Mouse (Mus musculus): Measurements from ENCODE around the gene Rnf166. TPM values are rescaled to one million over a fixed set of nuclear protein-coding genes. Genes with fewer than 3 reads are reported as not detected.

Rnf166 gene
- polyA plus RNA-seq, 1 experiment: 17.1 TPM

DNA sequence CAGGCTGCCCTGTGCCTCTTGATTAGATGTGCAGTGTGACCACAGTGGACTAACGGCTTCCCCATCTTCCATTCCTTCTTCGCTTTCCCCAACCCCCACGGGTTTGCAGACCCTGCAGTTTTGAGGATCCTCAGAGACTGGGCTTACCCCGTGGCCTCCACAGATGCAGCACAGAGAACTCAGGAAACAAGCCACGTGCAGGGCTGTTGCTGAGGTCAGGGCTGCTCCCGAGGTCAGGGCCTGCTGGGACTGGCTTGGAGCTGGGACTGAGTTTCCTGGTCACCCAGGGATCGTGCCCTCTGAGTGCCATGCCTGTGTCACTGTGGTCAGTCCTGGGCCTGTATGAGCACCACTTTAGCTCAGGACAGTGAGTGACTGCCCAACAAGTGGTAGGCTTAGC, 10.9 kb downstream of the Rnf166 start:
- Histone ChIP-seq H3K4me3 (ENCODE audit: low read depth, low read length) (no peak overlapping the region), H3K9ac (ENCODE audit: low read depth, poor library complexity, severe bottlenecking) (no peak overlapping the region), H3K9me3 (replicated peaks; ENCODE audit: control insufficient read depth, insufficient read depth, low read length, poor library complexity, severe bottlenecking) (no peaks in the 10 kb centered on the region), H3K27ac (ENCODE audit: insufficient read depth, low read length) (no peak overlapping the region), H3K27me3 (ENCODE audit: control insufficient read depth, insufficient read depth, low read length, poor library complexity, severe bottlenecking) (no peaks in the 10 kb centered on the region), H3K36me3 (ENCODE audit: control insufficient read depth, insufficient read depth, low read length, poor library complexity, severe bottlenecking) (no peaks in the 10 kb centered on the region), H3K4me1 (ENCODE audit: control insufficient read depth, insufficient read depth, low read length) (peaks cover 6% of the 10 kb centered on the region)
- TF ChIP-seq EP300 (IDR thresholded peaks at IDR 0.05; ENCODE audit: insufficient read depth, low read depth, low read length): no peak
- no peak for TF ChIP-seq POLR2A (IDR thresholded peaks at IDR 0.05; ENCODE audit: insufficient read depth, low read length)
- TF ChIP-seq CTCF (IDR thresholded peaks at IDR 0.05; ENCODE audit: low read depth, low read length): no peak

DNA sequence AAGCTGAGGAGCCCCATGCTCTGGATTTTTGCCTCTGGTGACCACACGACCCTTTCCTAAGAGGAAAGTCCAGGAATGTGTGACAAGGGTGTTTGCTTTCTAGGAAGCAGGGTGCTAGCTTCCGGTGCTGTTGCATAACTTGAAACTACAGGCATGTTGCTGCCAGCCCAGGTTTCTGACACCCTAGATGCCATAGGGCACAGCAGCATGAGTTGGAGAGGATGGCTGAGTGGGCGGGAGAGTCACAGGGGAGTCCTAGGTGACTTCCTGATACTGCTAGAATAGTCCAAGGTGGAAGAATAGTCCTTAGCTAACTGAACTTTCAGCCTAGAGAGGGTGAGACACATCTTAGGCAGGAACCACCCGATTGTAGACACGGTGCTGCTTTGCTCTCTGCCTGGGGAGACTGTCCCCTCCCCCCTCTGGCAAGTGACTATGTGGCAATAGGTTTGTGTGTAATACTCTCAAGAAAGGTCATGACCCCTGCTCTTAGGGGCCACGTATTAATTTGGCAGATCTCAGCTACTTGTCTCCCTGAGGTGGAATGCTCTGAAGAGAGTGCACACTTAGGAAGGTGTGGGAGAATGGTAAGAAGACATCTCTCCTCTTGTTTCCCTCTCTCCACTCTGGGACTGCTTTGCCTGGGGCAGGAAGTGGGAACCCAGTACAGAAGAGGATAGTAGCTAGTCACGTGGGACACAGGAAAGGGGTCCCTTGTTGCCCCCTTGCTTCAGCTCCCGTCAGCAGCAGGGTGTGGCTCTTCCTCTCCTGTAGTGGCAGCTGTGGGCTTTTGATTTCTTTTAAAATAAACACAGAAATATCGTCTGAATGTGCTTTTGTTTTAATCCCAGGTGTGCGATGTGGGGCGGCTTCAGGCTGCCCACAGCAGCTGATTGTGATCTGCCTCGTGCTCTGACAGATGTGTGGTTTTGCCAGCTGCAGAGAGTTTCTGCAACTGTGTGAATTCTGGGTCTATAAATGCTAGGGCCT, 11.9 kb downstream of the Rnf166 start:
- no peak for TF ChIP-seq CTCF (IDR thresholded peaks at IDR 0.05; ENCODE audit: low read depth, low read length)
- no peak for TF ChIP-seq EP300 (IDR thresholded peaks at IDR 0.05; ENCODE audit: insufficient read depth, low read depth, low read length)
- TF ChIP-seq POLR2A (IDR thresholded peaks at IDR 0.05; ENCODE audit: insufficient read depth, low read length): no peak
- no peak overlapping the region for H3K27ac ChIP-seq (ENCODE audit: insufficient read depth, low read length)
- no peaks in the 10 kb centered on the region for H3K27me3 ChIP-seq (ENCODE audit: control insufficient read depth, insufficient read depth, low read length, poor library complexity, severe bottlenecking)
- H3K4me1 ChIP-seq (ENCODE audit: control insufficient read depth, insufficient read depth, low read length): peaks cover 6% of the 10 kb centered on the region
- no peak overlapping the region for H3K9ac ChIP-seq (ENCODE audit: low read depth, poor library complexity, severe bottlenecking)
- no peak overlapping the region for H3K4me3 ChIP-seq (ENCODE audit: low read depth, low read length)
- no peaks in the 10 kb centered on the region for H3K36me3 ChIP-seq (ENCODE audit: control insufficient read depth, insufficient read depth, low read length, poor library complexity, severe bottlenecking)
- H3K9me3 ChIP-seq (replicated peaks; ENCODE audit: control insufficient read depth, insufficient read depth, low read length, poor library complexity, severe bottlenecking): no peaks in the 10 kb centered on the region

DNA sequence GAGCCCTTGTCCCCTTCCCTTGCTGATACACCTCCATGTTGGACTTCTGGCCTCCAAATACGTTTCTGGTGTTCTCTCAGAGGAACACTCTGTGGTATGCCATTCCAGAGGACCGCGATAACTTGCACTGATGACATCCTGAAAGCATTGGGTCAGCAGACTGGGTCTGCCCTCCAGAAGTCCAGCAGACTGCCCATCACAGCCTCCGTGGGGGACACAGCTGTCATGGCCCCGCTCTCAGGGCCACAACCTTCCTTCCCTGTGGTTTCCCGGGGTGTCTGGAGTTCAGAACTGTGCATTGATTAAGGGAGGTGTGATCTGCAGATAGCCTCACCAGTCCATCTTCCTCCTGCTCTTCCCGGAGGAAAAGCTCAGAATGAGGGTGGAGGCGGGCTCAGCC, 13.4 kb downstream of the Rnf166 start:
- H3K9me3 ChIP-seq (replicated peaks; ENCODE audit: control insufficient read depth, insufficient read depth, low read length, poor library complexity, severe bottlenecking): no peaks in the 10 kb centered on the region
- TF ChIP-seq POLR2A (IDR thresholded peaks at IDR 0.05; ENCODE audit: insufficient read depth, low read length): no peak
- no peak for TF ChIP-seq CTCF (IDR thresholded peaks at IDR 0.05; ENCODE audit: low read depth, low read length)
- no peak for TF ChIP-seq EP300 (IDR thresholded peaks at IDR 0.05; ENCODE audit: insufficient read depth, low read depth, low read length)
- no peak overlapping the region for H3K9ac ChIP-seq (ENCODE audit: low read depth, poor library complexity, severe bottlenecking)
- H3K4me1 ChIP-seq (ENCODE audit: control insufficient read depth, insufficient read depth, low read length): peaks cover 6% of the 10 kb centered on the region
- H3K36me3 ChIP-seq (ENCODE audit: control insufficient read depth, insufficient read depth, low read length, poor library complexity, severe bottlenecking): no peaks in the 10 kb centered on the region
- H3K4me3 ChIP-seq (ENCODE audit: low read depth, low read length): no peak overlapping the region
- no peak overlapping the region for H3K27ac ChIP-seq (ENCODE audit: insufficient read depth, low read length)
- no peaks in the 10 kb centered on the region for H3K27me3 ChIP-seq (ENCODE audit: control insufficient read depth, insufficient read depth, low read length, poor library complexity, severe bottlenecking)

DNA sequence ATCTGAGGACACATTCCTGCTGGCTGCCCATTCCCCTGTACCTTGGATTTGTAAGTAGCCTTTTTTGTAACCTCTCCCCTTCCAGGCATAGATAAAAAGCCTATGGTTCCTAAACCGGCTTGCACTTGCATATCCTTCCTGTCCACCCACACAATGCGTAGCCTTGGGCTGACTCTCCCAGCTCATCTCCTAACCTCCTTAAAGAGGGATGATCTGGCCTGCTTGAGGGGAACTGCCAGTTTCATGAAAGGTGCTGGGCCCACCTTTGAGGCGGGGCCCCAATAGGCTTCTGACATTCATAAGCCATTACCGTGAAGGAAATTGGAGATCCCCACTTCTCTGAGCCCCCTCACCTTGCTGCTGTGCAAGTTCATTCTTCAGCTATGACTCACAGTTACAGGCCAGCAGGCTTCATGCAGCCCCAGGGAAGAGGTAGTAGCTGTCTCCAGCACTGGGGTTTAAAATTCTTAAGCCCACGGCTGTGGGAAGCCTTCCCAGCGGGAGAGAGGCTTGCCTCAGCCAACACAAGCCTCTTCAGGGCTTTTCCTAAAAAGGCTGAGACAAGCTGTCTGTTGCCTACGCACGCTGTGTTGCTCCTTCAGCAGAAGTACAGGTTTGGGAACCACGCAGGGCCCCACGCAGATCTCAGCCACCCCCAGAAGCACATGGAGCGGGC, 14.3 kb downstream of the Rnf166 start:
- Histone ChIP-seq H3K9ac (ENCODE audit: low read depth, poor library complexity, severe bottlenecking) (peak overlapping the region; percentile 68; the same call in 1 of the 2 replicates), H3K9me3 (replicated peaks; ENCODE audit: control insufficient read depth, insufficient read depth, low read length, poor library complexity, severe bottlenecking) (no peaks in the 10 kb centered on the region), H3K27ac (ENCODE audit: insufficient read depth, low read length) (peak overlapping the region; percentile 52), H3K4me1 (ENCODE audit: control insufficient read depth, insufficient read depth, low read length) (peaks cover 6% of the 10 kb centered on the region), H3K4me3 (ENCODE audit: low read depth, low read length) (no peak overlapping the region), H3K36me3 (ENCODE audit: control insufficient read depth, insufficient read depth, low read length, poor library complexity, severe bottlenecking) (no peaks in the 10 kb centered on the region), H3K27me3 (ENCODE audit: control insufficient read depth, insufficient read depth, low read length, poor library complexity, severe bottlenecking) (no peaks in the 10 kb centered on the region)
- TF ChIP-seq EP300 (IDR thresholded peaks at IDR 0.05; ENCODE audit: insufficient read depth, low read depth, low read length) (peak; percentile 70; the same call in 1 of the 2 replicates), POLR2A (IDR thresholded peaks at IDR 0.05; ENCODE audit: insufficient read depth, low read length) (no peak)

DNA sequence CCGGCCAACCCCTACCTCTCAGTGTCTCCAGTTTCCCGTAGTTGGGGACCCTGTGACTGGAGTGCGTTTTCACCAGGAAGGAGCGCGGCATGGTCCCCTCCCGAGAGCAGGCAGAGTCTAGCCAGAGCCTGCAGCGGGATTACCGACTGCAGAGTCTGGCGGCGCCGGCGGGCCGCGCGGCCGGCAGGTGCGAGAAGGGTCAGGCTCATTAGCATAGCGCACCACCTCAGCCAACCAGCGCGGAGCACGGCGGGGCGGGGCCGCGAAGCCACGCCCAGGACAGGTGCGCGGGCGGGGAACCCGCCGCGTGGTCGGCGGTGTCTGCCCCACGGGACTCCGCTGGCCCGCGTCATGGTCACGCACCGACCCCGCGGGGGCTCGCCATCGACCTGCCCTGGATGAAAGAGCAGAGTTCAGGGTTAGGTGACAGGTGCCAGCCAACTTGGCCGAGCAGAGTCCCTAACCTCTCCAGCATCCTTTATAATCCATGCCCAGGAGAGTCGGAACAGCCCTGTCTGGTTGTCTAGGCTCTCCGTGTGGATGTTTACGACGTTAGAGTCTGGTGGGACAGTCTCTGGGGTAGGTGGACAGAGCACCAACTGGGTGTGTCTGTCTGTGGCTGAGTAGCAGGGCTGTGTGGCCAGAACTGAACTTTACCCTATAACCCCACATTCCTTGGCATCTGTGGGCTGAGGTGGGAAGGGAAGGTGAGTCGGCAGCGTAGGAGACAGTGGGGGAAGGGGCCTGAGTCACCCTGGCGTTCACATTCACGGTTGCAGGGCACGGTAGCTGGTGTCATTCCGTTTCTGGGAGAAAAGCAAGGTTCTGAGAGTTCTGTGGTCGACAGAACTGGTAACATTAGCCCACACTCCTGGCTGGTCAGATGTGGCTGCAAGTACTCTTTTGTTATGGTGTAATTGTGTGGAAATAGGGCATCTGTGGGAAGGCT, 15.1 kb downstream of the Rnf166 start, which contains the start of gene Snai3:
Gene Snai3 (minus strand): TSS at position 210 of the 949 bp plus-strand sequence.
- Histone ChIP-seq H3K9me3 (replicated peaks; ENCODE audit: control insufficient read depth, insufficient read depth, low read length, poor library complexity, severe bottlenecking) (no peaks in the 10 kb centered on the region), H3K36me3 (ENCODE audit: control insufficient read depth, insufficient read depth, low read length, poor library complexity, severe bottlenecking) (0 out of 2 replicates have a peak, but pooled peaks cover 3% of the 10 kb centered on the region), H3K9ac (ENCODE audit: low read depth, poor library complexity, severe bottlenecking) (peak within 1 kb of the TSS; percentile 68), H3K27ac (ENCODE audit: insufficient read depth, low read length) (peak within 1 kb of the TSS; percentile 31; the same call in 1 of the 2 replicates), H3K27me3 (ENCODE audit: control insufficient read depth, insufficient read depth, low read length, poor library complexity, severe bottlenecking) (no peaks in the 10 kb centered on the region), H3K4me1 (ENCODE audit: control insufficient read depth, insufficient read depth, low read length) (peaks cover 6% of the 10 kb centered on the region), H3K4me3 (ENCODE audit: low read depth, low read length) (peak within 1 kb of the TSS; percentile 71)
- TF ChIP-seq EP300 (IDR thresholded peaks at IDR 0.05; ENCODE audit: insufficient read depth, low read depth, low read length): no peak
- TF ChIP-seq POLR2A (IDR thresholded peaks at IDR 0.05; ENCODE audit: insufficient read depth, low read length): peak; percentile 73
